Mouse (Mus musculus) CD8-positive naive resting alpha-beta T cell, adult 57 days (primary cell): ENCODE measurements around the gene Birc3. TPM values are rescaled to one million over a fixed set of nuclear protein-coding genes. Genes with fewer than 3 reads are reported as not detected.

ENCODE experiments used
- total RNA-seq: library from RNA; stranded (reverse); gene quantifications from one replicate; pipeline ENCODE4 v1.2.4, GENCODE M21; 2023

Birc3 gene
- 160 TPM for total RNA-seq

GRCm38 (mm10) chr9:7872775-7873439 is at the start of gene Birc3:
Birc3 (minus strand) TSS chr9:7873186.

DNA sequence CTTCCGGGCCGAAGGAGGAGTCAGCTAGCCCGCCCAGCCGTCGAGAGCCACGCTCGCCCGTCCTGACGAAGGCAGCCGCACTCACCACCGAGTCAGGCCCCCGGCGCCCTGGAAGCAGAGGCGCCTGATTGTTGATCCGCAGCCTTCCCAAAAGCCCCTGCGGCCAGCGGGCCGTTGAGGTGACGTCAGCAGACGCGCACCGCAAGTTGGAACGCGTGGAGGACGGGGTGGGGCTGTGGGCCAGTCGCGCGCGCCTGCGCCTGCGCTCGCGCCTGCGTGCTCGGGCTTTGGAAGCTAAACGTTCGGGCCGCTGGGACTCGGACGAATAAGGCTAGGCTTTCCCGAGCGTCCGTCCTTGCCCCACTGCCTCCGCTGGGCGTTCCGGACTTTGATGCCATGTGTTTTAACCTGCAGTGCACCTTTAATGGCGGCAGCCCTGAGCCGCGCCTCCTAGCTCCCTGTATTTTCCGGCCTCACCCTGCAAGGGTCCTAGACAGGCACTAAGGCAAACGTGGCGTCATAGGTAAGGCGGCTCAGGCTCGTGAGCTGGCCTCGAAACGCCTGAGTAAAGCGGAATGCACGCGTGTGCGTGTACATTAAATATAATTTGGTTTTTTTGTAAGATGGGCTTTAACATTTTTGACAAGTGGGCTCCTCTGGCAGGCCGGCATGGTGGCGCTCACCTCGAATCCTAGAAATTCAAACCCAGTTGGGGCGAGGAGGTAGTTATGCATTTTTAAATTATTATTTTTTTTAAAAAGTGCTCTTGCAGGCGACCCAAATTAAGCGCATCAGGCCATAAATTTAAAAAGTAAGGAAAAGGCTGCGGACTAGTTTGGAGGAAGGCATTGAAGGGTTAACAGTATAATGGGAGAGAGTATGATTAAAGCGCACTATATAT is 35.8 kb downstream of the Birc3 start, which contains the start of gene Birc2:
Gene Birc2, minus strand, starts transcription at position 160 of the 901 bp plus-strand sequence.

Other genes starting within 250 kb of the Birc3 start
- not detected for gene Mmp20, start 245.0 kb downstream of the Birc3 start, total RNA-seq
- not detected for gene Mmp7, start 181.1 kb downstream of the Birc3 start, total RNA-seq
- 82.6 TPM for gene Tmem123, start 109.1 kb downstream of the Birc3 start, total RNA-seq
- gene Birc2, start 36.1 kb downstream of the Birc3 start, total RNA-seq = 92.1 TPM
- 0.67 TPM for gene Yap1, start 131.4 kb upstream of the Birc3 start, total RNA-seq
- gene Cfap300, start 169.6 kb upstream of the Birc3 start, total RNA-seq = 0.31 TPM